Mouse (Mus musculus) testis, adult 2 months (tissue): ENCODE results near the gene Tcf20.

ENCODE experiments used
- CTCF ChIP-seq: fragments of 200-500 bp; IDR thresholded peaks from 2 replicates; pipeline ENCODE4 v1.5.1; 2012; ENCODE audit warnings: low read depth, mild to moderate bottlenecking, inconsistent platforms, low read length, moderate library complexity; ENCODE audit not compliant: control insufficient read depth, insufficient read depth, insufficient replicate concordance
- POLR2A ChIP-seq: fragments of 200-500 bp; IDR thresholded peaks from 2 replicates; pipeline ENCODE4 v1.6.1; 2012; ENCODE audit warnings: low read depth, mild to moderate bottlenecking, inconsistent platforms, low read length, moderate library complexity; ENCODE audit not compliant: control insufficient read depth

DNA sequence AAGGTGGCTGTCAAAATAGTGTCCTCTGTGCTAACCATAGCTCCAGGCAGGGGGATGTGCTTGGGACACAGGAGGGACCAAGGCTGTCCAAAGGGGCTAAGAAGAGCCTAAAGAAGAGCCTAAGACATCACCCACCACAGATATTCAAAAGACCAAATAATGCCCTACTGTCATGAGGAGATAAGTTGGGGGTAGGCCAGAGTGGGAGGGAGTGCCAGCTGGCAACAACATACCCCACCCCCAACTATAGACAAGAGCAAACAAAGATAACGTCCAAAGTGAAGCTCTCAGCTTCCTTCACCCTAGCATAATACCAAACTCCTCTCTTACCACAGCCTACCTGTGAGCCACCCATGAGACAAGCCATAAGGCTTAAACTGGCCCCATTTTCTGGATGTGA is 66.1 kb downstream of the Tcf20 start:
- TF ChIP-seq POLR2A: no peak
- TF ChIP-seq CTCF: no peak
